Mouse (Mus musculus) limb, embryonic 14.5 days (tissue): Measurements from ENCODE around the gene BC025920. TPM values are rescaled to one million over a fixed set of nuclear protein-coding genes. Genes with fewer than 3 reads are reported as not detected.

Experiments
- ATAC-seq: fragments of 200-750 bp; cut with Nextera tagmentation; 2 replicates; pipeline ENCODE4 v1.8.0; 2017; ENCODE audit warnings: low read depth, moderate number of reproducible peaks, moderate TSS enrichment; ENCODE audit not compliant: low FRiP score
- DNase-seq: peaks from one replicate; pipeline ENCODE4 v3.0.0-alpha.2; 2015; ENCODE audit warnings: low spot score
- H3K27ac ChIP-seq: fragments of 300-500 bp; sonication (generic); replicated peaks from 2 replicates; pipeline ENCODE4 v1.5.1; 2014; ENCODE audit warnings: low read depth, mild to moderate bottlenecking, low read length, moderate library complexity, mixed read lengths
- H3K27me3 ChIP-seq: fragments of 300-500 bp; sonication (generic); 2 replicates; pipeline ENCODE4 v1.6.1; 2014; ENCODE audit warnings: low read length, mixed read lengths; ENCODE audit not compliant: control insufficient read depth, insufficient read depth
- H3K36me3 ChIP-seq: fragments of 300-500 bp; sonication (generic); 2 replicates; pipeline ENCODE4 v1.6.1; 2014; ENCODE audit warnings: mild to moderate bottlenecking, low read length, moderate library complexity, mixed read lengths; ENCODE audit not compliant: control insufficient read depth, insufficient read depth
- H3K4me1 ChIP-seq: fragments of 300-500 bp; sonication (generic); 2 replicates; pipeline ENCODE4 v1.6.1; 2014; ENCODE audit warnings: antibody characterized with exemption, low read length, mixed read lengths; ENCODE audit not compliant: control insufficient read depth, insufficient read depth
- H3K4me2 ChIP-seq: fragments of 300-500 bp; sonication (generic); replicated peaks from 2 replicates; pipeline ENCODE4 v1.6.1; 2014; ENCODE audit warnings: low read depth, mild to moderate bottlenecking, low read length, moderate library complexity; ENCODE audit not compliant: severe bottlenecking
- H3K4me3 ChIP-seq: fragments of 300-500 bp; sonication (generic); replicated peaks from 2 replicates; pipeline ENCODE4 v1.5.1; 2014; ENCODE audit warnings: low read length
- H3K9ac ChIP-seq: fragments of 300-500 bp; sonication (generic); 2 replicates; pipeline ENCODE4 v1.6.1; 2014; ENCODE audit warnings: mild to moderate bottlenecking, low read depth, low read length, moderate library complexity; ENCODE audit not compliant: severe bottlenecking
- H3K9me3 ChIP-seq: fragments of 300-500 bp; sonication (generic); 2 replicates; pipeline ENCODE4 v1.6.1; 2016; ENCODE audit warnings: low read length; ENCODE audit not compliant: control insufficient read depth
- POLR2A ChIP-seq: fragments of 200-500 bp; IDR thresholded peaks from 2 replicates; pipeline ENCODE4 v1.8.0; 2012; ENCODE audit warnings: inconsistent platforms, mild to moderate bottlenecking, moderate library complexity, borderline replicate concordance; ENCODE audit not compliant: insufficient read depth, insufficient read length; ENCODE audit errors: extremely low read depth
- WGBS: fragments of 180-500 bp; shearing (Covaris S2); extraction: QIAGEN DNeasy Blood & Tissue Kit; methylation state at CpG from one replicate; pipeline ENCODE4 v1.1.7; 2014; 5-methylcytosine and 5-hydroxymethylcytosine counted together
- polyA plus RNA-seq, 2 experiments: library from polyadenylated mRNA; depleted of rRNA in 1 of 2; stranded (reverse) in 1 of 2; unstranded in 1 of 2; fragments of >200 nt; fragmentation: Nextera tagmentation in 1 of 2; extraction: Ambion mirVana in 1 of 2; gene quantifications; 2 replicates each; pipeline versions ENCODE4 v1.2.1 to v1.2.3; 2012 to 2014

BC025920 gene
- polyA plus RNA-seq, 2 experiments: 0.78 to 3.8 TPM

DNA sequence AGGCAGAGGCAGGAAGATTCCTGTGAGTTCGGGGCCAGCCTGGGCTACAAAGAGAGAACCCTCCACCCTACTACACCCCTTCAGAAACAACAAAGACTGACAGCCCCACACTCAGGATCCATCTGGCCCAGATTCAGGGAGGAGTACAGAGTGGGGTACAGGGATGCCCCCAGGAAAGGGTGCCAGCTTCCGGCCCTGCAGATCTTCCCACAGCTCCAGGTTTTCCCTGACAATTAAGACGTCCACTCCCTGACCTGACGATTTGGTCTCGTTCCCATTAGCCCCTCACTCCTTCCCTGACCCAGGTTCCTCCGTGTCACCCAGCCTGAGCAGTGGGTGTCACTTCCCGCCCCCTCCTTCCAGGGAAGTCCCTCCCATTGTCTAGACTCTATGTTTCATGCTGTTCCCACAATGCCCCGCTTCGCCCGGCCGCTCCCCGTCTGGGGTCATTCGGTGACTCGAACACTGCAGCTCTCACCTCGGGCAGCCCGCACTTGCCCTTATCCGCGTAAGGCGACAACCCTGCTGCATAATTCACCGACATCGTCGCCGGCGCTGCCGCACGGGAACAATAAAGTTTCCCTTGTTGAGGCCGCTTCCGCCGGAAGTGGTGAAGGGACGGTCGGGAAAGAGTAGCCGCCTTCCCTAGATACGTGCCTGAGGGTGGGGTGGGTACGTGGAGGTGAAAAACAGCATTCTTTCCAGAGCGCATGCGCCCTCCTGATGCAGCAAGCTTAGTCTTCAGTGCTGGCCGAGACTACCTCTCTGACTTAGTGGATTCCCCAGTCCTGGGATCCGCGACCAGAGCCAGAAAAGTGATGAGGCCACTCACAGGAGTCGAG is 21.1 kb downstream of the BC025920 start, which contains the start of gene Sirt6:
TSS of gene Sirt6 (minus strand) at position 804 of the 842 bp plus-strand sequence.
- peak; percentile 95 for DNase-seq
- Histone ChIP-seq H3K27ac (peak within 1 kb of the TSS; percentile 85), H3K4me3 (peak within 1 kb of the TSS; percentile 65), H3K36me3 (peaks cover 37% of the 10 kb centered on the region), H3K9ac (peak within 1 kb of the TSS; percentile 67), H3K9me3 (no peaks in the 10 kb centered on the region), H3K4me1 (peaks cover 13% of the 10 kb centered on the region), H3K4me2 (peak within 1 kb of the TSS; percentile 69), H3K27me3 (no peaks in the 10 kb centered on the region)
- 0 out of 2 replicates have a peak, but pooled peaks have one; percentile 4 for TF ChIP-seq POLR2A
- 4% methylated on average over 39 of the region's 40 CpGs for WGBS
- peak; percentile 92 for ATAC-seq

DNA sequence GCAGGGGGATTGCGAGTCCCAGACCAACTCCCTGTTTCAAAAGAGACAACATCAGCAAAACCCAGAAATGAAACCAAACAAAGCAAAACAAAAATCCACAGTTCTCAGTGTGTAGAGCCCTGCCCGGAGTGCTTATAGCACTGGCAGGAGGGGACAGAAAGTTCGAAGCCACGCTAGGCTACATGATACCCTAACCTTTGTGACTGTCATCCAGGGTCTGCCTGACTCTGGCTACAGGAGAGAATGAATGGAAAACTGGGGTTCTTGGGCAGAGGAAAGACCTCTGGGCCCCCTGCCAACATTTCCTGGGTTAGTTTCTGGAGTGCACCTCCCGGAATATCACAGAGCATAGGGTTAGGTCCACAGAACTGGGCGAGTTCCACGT is 21.8 kb downstream of the BC025920 start:
- Histone ChIP-seq H3K4me2 (peak overlapping the region; percentile 69), H3K9ac (peak overlapping the region; percentile 67), H3K4me1 (peaks cover 13% of the 10 kb centered on the region), H3K27me3 (no peaks in the 10 kb centered on the region), H3K27ac (peak overlapping the region; percentile 85), H3K36me3 (peaks cover 31% of the 10 kb centered on the region), H3K4me3 (peak overlapping the region; percentile 65), H3K9me3 (no peaks in the 10 kb centered on the region)
- ATAC-seq (peak; percentile 23), DNase-seq (no peak)
- TF ChIP-seq POLR2A: no peak
- WGBS: 48% methylated on average over 7 of the region's 7 CpGs

DNA sequence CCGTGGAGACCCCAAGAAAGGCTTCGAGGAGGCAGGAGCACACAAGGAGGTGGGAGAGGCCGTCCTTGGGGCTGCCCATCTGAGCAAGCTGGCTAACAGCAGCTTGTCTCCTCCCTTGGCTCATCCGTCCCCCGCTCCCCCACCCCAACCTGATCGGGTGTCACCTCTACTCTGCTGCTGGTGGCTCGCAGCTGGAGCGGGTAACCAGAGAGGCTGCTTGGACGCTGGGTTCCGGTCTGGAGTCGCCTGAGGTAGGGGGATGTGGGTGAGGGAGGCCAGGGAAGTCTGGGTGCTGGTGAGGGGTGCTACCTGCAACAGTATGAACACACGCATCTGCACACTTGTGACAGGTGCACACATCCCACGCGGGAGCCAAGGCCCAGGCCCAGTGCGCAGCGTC is 22.3 kb downstream of the BC025920 start, which contains the start of gene Ankrd24:
TSS of gene Ankrd24 (plus strand) at position 151 of the 400 bp plus-strand sequence.
- H3K27me3 ChIP-seq: no peaks in the 10 kb centered on the region
- peaks cover 13% of the 10 kb centered on the region for H3K4me1 ChIP-seq
- peak within 1 kb of the TSS; percentile 67 for H3K9ac ChIP-seq
- whole genome bisulfite sequencing: 72% methylated on average over 16 of the region's 16 CpGs
- ATAC-seq (no peak), DNase-seq (no peak)
- no peak for TF ChIP-seq POLR2A
- no peaks in the 10 kb centered on the region for H3K9me3 ChIP-seq
- H3K27ac ChIP-seq: peak within 1 kb of the TSS; percentile 85
- peak within 1 kb of the TSS; percentile 69 for H3K4me2 ChIP-seq
- peak within 1 kb of the TSS; percentile 65 for H3K4me3 ChIP-seq
- H3K36me3 ChIP-seq: peaks cover 28% of the 10 kb centered on the region

DNA sequence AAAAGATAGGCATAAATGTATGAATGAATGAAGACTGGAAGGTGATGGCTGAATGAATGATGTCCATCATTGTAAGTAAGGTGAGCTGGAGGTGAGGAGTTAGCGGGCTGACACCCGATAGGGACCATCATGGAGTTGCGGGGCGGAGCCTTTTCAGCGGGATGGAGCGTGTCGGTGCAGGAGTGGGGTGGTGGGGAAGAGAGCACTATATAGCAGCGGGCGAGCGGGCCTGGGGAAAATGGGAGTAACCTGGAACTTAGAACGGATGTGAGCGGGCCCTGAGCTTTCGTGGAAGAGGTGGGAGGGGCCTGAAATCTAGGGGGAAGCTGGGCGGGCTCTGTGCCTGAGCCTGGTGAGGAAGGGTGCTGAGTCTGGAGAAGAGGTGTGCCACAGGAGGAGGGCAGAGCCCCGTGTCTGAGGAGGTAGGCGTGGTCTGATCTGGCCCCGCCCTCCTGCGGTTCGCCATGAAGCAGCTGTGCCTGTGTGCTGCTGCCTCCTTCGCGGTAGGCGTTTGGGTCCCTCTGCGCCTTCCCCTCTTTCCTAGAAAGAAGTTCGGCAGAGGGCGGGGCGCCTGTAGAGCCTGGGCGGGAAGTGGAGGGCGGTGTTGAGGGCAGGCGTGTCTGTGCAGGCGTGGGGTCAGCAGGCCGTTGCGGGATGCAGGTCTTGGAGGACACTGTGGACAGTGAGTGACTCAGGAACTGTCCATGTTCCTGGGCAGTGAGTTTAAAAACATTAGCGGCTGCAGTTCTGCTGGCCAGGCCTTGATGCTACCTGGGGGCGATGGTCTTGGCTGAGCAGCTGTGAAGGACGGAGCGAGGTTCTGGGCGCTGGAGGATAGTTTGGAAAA is 27.4 kb downstream of the BC025920 start:
- H3K4me1 ChIP-seq: peaks cover 3% of the 10 kb centered on the region; the same call in 1 of the 2 replicates
- peak overlapping the region; percentile 45 for H3K4me3 ChIP-seq
- ATAC-seq (peak; percentile 92), DNase-seq (peak; percentile 89)
- no peaks in the 10 kb centered on the region for H3K36me3 ChIP-seq
- no peaks in the 10 kb centered on the region for H3K27me3 ChIP-seq
- peak overlapping the region; percentile 62 for H3K4me2 ChIP-seq
- H3K27ac ChIP-seq: peak overlapping the region; percentile 79
- no peak for TF ChIP-seq POLR2A
- no peaks in the 10 kb centered on the region for H3K9me3 ChIP-seq
- 3% methylated on average over 33 of the region's 37 CpGs for WGBS
- H3K9ac ChIP-seq: peak overlapping the region; percentile 55

DNA sequence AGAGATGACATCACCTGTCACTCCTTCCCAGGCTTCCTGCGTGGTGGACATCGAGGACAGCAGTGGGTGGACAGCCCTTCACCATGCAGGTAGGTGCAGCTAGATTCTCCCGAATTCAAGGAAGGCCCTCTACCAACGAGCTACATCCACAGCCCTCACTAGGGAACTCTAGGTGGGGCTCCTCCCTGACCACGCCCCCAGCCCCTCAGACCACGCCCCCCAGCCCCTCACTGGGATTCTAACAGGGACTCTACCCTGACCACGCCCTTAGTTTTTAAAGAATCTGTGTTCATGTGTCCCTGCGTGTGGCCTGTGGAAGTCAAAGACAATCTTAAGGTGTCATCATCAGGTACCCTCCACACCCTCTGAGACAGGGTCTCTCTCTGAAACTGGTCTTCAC is 30.3 kb downstream of the BC025920 start:
- no peaks in the 10 kb centered on the region for H3K36me3 ChIP-seq
- 17% methylated on average over 8 of the region's 8 CpGs for WGBS
- ATAC-seq (no peak), DNase-seq (no peak)
- no peak overlapping the region for H3K4me2 ChIP-seq
- H3K4me3 ChIP-seq: no peak overlapping the region
- H3K27me3 ChIP-seq: no peaks in the 10 kb centered on the region
- H3K27ac ChIP-seq: no peak overlapping the region
- peaks cover 3% of the 10 kb centered on the region; the same call in 1 of the 2 replicates for H3K4me1 ChIP-seq
- no peak for TF ChIP-seq POLR2A
- no peaks in the 10 kb centered on the region for H3K9me3 ChIP-seq
- H3K9ac ChIP-seq: no peak overlapping the region
